Mouse (Mus musculus) hindbrain, postnatal 0 days (tissue): ENCODE measurements around the gene Megf11. TPM values are rescaled to one million over a fixed set of nuclear protein-coding genes. Genes with fewer than 3 reads are reported as not detected.
A peak's percentile ranks its signal among the peaks of the same experiment; 100 is the strongest.

Experiments
- ATAC-seq: fragments of 200-750 bp; cut with Nextera tagmentation; 2 replicates; pipeline ENCODE4 v1.8.0; 2017; ENCODE audit warnings: mild to moderate bottlenecking, moderate TSS enrichment, moderate library complexity
- DNase-seq: peaks from one replicate; pipeline ENCODE4 v3.0.0-alpha.2; 2015; ENCODE audit warnings: low spot score
- H3K27ac ChIP-seq: fragments of 300-500 bp; sonication (generic); 2 replicates; pipeline ENCODE4 v1.5.1; 2014; ENCODE audit warnings: mild to moderate bottlenecking
- H3K27me3 ChIP-seq: fragments of 300-500 bp; sonication (generic); 2 replicates; pipeline ENCODE4 v1.6.1; 2014; ENCODE audit warnings: low read length, mixed read lengths; ENCODE audit not compliant: insufficient read depth
- H3K36me3 ChIP-seq: fragments of 300-500 bp; sonication (generic); 2 replicates; pipeline ENCODE4 v1.6.1; 2014; ENCODE audit warnings: low read length, mixed read lengths; ENCODE audit not compliant: insufficient read depth
- H3K4me1 ChIP-seq: fragments of 300-500 bp; sonication (generic); 2 replicates; pipeline ENCODE4 v1.6.1; 2014; ENCODE audit warnings: antibody characterized with exemption, low read length, mixed read lengths; ENCODE audit not compliant: insufficient read depth
- H3K4me2 ChIP-seq: fragments of 300-500 bp; sonication (generic); 2 replicates; pipeline ENCODE4 v1.6.1; 2014; ENCODE audit warnings: low read depth, mild to moderate bottlenecking, low read length, moderate library complexity, mixed read lengths
- H3K4me3 ChIP-seq: fragments of 300-500 bp; sonication (generic); 2 replicates; pipeline ENCODE4 v1.5.1; 2014; ENCODE audit warnings: low read length
- H3K9ac ChIP-seq: fragments of 300-500 bp; sonication (generic); replicated peaks from 2 replicates; pipeline ENCODE4 v1.6.1; 2014; ENCODE audit warnings: mild to moderate bottlenecking, low read length, moderate library complexity, mixed read lengths
- H3K9me3 ChIP-seq: fragments of 300-500 bp; sonication (generic); 2 replicates; pipeline ENCODE4 v1.6.1; 2016; ENCODE audit warnings: low read length, mixed read lengths
- CTCF ChIP-seq: IDR thresholded peaks from 2 replicates; pipeline ENCODE4 v1.5.1; 2016; ENCODE audit warnings: antibody characterized with exemption, control low read depth, low read depth
- WGBS: fragments of 180-500 bp; shearing (Covaris S2); extraction: QIAGEN DNeasy Blood & Tissue Kit; methylation state at CpG from one replicate; pipeline ENCODE4 v1.1.7; 2014; 5-methylcytosine and 5-hydroxymethylcytosine counted together
- polyA plus RNA-seq: library from polyadenylated mRNA; unstranded; fragments of >200 nt; fragmentation: Nextera tagmentation; extraction: Ambion mirVana; gene quantifications from 2 replicates; pipeline ENCODE4 v1.2.1, GENCODE M21; 2015
- total RNA-seq: library from RNA; depleted of rRNA; stranded (reverse); fragments of >200 nt; gene quantifications from 2 replicates; pipeline ENCODE4 v1.2.3, GENCODE M21; 2014

Megf11 gene
- total and polyA plus RNA-seq, 2 experiments from 2014 or later, result 16.1 to 38.2 TPM

DNA sequence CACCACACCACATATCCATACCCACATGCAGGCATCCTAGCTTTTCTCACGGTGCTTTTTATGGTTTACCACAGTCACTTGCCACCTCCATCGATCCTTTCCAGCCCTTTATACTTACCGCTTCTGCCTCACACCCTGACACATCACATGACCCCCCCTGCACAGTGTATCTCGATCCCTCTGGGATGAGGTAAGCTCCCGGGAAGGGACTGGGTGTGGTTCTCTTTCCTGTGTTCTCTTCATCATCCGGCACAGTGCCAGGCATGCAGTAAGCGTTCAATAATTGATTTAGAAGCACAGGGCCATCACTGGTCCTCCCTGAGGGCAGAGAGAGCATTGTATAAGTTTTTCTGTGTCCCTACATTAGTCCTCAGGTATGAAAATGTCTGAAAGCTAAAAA is 15.6 kb upstream of the Megf11 start:
- Histone ChIP-seq H3K9ac (no peak overlapping the region), H3K4me1 (no peaks in the 10 kb centered on the region), H3K27ac (no peak overlapping the region), H3K36me3 (no peaks in the 10 kb centered on the region), H3K4me3 (no peak overlapping the region), H3K9me3 (no peaks in the 10 kb centered on the region), H3K27me3 (no peaks in the 10 kb centered on the region), H3K4me2 (no peak overlapping the region)
- ATAC-seq (no peak), DNase-seq (no peak)
- 74% methylated on average over 7 of the region's 7 CpGs for WGBS
- no peak for TF ChIP-seq CTCF

DNA sequence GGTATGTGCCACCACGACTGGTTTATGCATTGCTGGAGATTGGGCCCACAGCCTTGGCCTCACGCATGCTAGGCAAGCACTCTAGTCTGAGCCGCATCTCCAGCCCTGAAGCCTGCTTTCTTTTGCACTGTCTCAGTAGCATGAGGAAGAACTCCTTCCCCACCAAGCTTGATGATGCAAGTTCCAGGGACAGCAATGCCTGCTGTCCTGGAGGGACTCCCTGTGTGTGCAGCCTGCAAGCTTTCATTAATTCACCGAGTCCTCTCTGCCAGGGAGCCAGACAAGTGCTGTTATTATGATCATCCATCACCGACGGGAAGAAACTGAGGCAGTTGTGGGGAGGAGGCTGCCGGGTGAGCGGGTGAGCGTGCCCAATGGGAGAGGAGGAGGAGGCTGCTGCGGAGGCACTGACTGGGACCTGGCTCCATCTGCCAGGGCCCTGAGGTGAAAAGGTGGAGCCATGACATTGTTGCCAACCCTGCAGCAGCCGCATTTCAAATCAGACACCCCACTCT is 14.1 kb upstream of the Megf11 start:
- ATAC-seq, result no peak
- no peaks in the 10 kb centered on the region for H3K27me3 ChIP-seq
- 35% methylated on average over 11 of the region's 11 CpGs for WGBS
- H3K27ac ChIP-seq, result no peak overlapping the region
- no peaks in the 10 kb centered on the region for H3K9me3 ChIP-seq
- H3K36me3 ChIP-seq, result no peaks in the 10 kb centered on the region
- DNase-seq, result no peak
- H3K9ac ChIP-seq, result no peak overlapping the region
- TF ChIP-seq CTCF, result no peak
- no peaks in the 10 kb centered on the region for H3K4me1 ChIP-seq
- no peak overlapping the region for H3K4me2 ChIP-seq
- no peak overlapping the region for H3K4me3 ChIP-seq

DNA sequence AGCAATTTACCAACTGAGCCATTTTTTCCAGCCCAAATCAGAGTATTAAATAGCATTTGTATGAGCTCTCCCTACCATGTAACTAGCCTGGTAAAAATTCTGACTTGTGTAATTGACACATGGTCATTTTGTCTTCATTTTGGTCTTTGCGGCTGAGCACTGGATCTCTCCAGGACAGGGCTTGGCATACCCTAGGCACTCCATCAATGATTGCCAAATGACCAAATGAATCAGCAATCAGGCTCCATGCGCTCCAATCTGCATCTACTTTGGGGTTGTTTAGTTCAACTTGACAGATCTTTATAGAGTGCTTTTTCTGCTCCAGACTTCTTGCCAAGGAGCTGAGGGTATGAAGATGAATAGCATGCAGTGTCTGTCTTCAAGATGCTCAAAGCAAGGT is 9.0 kb upstream of the Megf11 start:
- DNase-seq, result no peak

DNA sequence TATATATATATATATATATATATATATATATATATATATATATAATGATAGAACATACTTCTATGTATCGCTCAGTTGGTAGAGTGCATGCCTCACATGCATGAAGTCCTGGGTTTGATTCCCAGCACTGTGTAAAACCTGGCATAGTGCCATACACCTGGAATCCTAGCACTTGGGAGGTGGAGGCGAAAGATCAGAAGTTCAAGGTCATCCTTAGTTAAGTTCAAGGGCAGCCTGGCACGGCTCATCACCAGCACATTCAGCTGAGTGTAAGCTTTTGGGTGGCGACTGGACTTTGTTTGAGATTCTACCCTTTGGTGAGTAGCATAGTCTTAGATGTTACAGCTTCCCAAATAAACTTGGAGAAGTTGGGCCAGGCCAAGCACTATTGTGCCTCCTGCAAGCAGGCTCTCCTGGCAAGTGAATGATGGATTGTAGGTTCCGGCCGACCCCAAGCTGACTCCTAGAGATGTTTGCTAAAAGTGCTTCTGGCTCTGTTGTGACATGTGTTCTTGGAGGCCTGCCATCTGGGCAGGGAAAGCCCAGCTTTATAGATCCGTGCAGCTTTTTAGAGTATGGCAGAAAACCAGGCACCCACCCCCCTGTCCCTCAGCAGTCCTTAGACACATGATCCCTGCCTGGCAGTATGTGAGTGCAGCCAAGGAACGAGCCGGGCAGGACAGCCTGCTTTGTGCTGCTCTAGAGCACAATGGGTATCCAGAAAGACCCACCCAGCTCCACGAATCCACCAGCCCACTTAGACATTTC is 2.2 kb upstream of the Megf11 start:
- Histone ChIP-seq H3K4me3 (no peak overlapping the region), H3K36me3 (no peaks in the 10 kb centered on the region), H3K27ac (no peak overlapping the region), H3K27me3 (peaks cover 15% of the 10 kb centered on the region), H3K9ac (no peak overlapping the region), H3K4me1 (0 out of 2 replicates have a peak, but pooled peaks cover 12% of the 10 kb centered on the region), H3K9me3 (no peaks in the 10 kb centered on the region), H3K4me2 (no peak overlapping the region)
- no peak for TF ChIP-seq CTCF
- DNase-seq (peak; percentile 69), ATAC-seq (peak; percentile 64)
- WGBS, result 44% methylated on average over 10 of the region's 10 CpGs

More for the DNA sequence above, 9.0 kb upstream of the Megf11 start:
- no peak overlapping the region for H3K4me3 ChIP-seq
- no peak overlapping the region for H3K9ac ChIP-seq
- no peak overlapping the region for H3K4me2 ChIP-seq
- H3K27ac ChIP-seq, result no peak overlapping the region
- no peaks in the 10 kb centered on the region for H3K4me1 ChIP-seq
- H3K27me3 ChIP-seq, result no peaks in the 10 kb centered on the region
- TF ChIP-seq CTCF, result no peak
- H3K36me3 ChIP-seq, result no peaks in the 10 kb centered on the region
- no peak for ATAC-seq
- no peaks in the 10 kb centered on the region for H3K9me3 ChIP-seq
- 78% methylated on average over 2 of the region's 2 CpGs for WGBS

DNA sequence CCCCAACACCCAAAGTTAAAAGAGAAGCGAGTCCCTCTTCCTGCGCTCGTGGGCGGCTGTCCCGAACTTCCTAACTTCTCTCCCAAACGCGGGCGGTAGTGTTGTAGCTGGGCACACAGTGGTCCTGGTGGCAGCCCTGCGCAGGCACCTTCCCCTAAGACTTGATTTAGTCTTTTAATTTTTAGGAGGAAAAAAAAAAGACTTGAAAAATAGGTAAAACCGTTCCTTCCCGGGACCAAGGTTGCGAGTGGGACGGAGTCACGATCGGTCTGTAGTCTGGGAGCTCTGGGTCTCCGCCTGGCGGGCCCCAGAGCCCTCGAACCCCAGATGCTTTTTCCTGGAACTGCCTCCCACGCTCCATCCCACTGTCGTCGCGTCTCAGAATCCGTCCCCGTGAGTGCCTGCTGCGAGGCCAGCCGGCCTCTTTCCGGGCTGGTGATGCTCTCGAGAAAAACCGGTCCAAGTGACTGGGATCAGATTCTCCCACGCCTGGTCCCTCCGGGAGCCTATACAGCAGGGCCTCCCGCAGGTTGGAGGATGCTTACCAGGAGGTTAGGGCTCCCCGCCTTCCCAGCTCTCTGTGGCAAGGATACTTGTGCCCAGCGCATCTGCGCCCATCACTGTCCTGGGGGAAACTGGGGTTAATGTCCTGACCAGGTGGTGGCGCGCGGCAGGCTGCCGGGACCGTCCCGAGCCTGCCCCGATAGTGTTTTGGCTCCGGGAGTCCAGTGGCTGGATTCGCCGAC is 1.2 kb downstream of the Megf11 start:
- Histone ChIP-seq H3K4me3 (peak overlapping the region; percentile 63), H3K36me3 (no peaks in the 10 kb centered on the region), H3K9ac (peak overlapping the region; percentile 56), H3K4me2 (peak overlapping the region; percentile 99), H3K27ac (no peak overlapping the region), H3K27me3 (peaks cover 15% of the 10 kb centered on the region), H3K4me1 (0 out of 2 replicates have a peak, but pooled peaks cover 12% of the 10 kb centered on the region), H3K9me3 (no peaks in the 10 kb centered on the region)
- DNase-seq, result no peak
- peak; percentile 41 for TF ChIP-seq CTCF
- 1% methylated on average over 45 of the region's 45 CpGs for WGBS
- ATAC-seq, result no peak

DNA sequence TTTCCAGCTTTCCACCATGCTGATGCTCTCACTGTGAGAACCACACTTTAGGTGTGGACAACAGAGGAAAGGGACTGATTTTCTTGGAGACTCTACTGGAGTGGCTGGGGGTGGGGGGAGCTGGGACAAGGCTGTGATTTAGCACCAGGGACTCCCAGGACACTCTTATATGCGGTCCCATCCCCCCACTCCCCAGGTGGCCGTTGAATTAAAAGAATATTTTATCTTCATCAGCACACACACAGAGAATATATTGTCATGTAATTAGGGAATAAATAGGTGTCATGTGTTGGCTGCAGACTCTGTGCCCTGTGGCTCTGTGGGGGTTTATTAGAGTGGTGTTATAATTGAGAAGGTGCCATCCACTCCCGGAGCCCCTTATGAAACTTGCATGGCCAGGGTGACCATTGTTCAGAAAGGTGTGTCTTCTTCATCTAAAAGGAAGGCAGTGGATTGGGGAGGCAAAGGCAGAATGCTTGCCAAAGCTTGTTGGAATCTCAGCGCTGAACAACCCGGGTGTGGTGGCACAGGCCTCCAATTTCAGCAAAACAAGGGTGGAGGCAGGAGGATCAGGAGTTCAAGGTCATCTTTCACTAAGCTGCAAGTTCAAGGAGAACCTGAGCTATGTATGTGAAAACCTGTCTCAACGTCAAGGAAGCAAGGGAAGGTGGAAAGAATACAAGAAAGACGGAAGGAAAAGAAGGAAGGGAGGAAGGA is 4.3 kb downstream of the Megf11 start:
- WGBS, result 55% methylated on average over 7 of the region's 7 CpGs
- H3K4me1 ChIP-seq, result 0 out of 2 replicates have a peak, but pooled peaks cover 5% of the 10 kb centered on the region
- H3K9ac ChIP-seq, result no peak overlapping the region
- H3K27ac ChIP-seq, result no peak overlapping the region
- no peak overlapping the region for H3K4me3 ChIP-seq
- H3K4me2 ChIP-seq, result no peak overlapping the region
- no peak for ATAC-seq
- TF ChIP-seq CTCF, result no peak
- no peaks in the 10 kb centered on the region for H3K9me3 ChIP-seq
- no peak for DNase-seq
- peaks cover 11% of the 10 kb centered on the region for H3K27me3 ChIP-seq
- no peaks in the 10 kb centered on the region for H3K36me3 ChIP-seq
